Mouse (Mus musculus) liver, embryonic 14.5 days (tissue): ENCODE measurements around the gene Spcs2.

Experiments used
- CTCF ChIP-seq: IDR thresholded peaks from 2 replicates; pipeline ENCODE4 v1.5.1; 2016; ENCODE audit warnings: antibody characterized with exemption, low read depth, control low read depth
- EP300 ChIP-seq: IDR thresholded peaks from 2 replicates; pipeline ENCODE4 v1.6.1; 2016; ENCODE audit warnings: antibody characterized with exemption, low read depth

- no peak for TF ChIP-seq CTCF
- no peak for TF ChIP-seq EP300
These were observed 57.9 kb downstream of the Spcs2 start for GRCm38 (mm10) chr7:99805340-99805739.
